Mouse (Mus musculus) heart, adult 2 months (tissue): ENCODE measurements at regions not wholly inside any gene's neighbourhood (a gene's known extent, or its start where the extent isn't known, plus 50 kb on each side); places are given as distances from the start of the nearest gene placed in this dataset.

ENCODE experiments used
- CTCF ChIP-seq: fragments of 200-600 bp; IDR thresholded peaks from 2 replicates; pipeline ENCODE4 v1.8.1; 2022; ENCODE audit warnings: antibody characterized with exemption, mild to moderate bottlenecking, moderate library complexity
- EP300 ChIP-seq: fragments of 200-500 bp; IDR thresholded peaks from 2 replicates; pipeline ENCODE4 v1.6.1; 2011; ENCODE audit warnings: low read depth, low read length, control low read depth; ENCODE audit not compliant: insufficient read depth
- POLR2A ChIP-seq: fragments of 200-500 bp; IDR thresholded peaks from 2 replicates; pipeline ENCODE4 v1.6.1; 2011; ENCODE audit warnings: mild to moderate bottlenecking, low read depth, low read length, control low read depth; ENCODE audit not compliant: insufficient read depth

DNA sequence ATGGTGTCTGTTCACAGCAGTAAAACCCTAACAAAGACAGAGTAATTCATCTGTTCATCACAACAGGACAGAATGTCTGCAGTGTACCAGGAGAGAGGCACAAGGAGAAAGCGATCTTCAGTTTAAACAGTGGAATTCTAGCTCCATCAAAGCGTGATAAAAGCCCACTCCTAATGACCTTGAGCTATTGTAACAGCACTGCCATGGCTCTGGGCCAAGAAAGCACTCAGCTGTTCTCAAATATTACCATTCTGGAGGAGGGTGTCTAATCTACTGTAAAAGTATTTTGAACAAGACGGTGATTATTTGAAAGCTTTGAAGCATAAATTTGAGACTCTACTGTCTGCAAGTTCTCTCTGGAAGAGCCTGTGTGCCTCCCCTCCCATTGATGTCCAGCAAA, 224.8 kb upstream of the Lyplal1 start:
- TF ChIP-seq CTCF, result no peak
- no peak for TF ChIP-seq EP300
- TF ChIP-seq POLR2A, result no peak
